Mouse (Mus musculus) B cell, adult 62 days (primary cell): ENCODE results near the gene Atp6v1f. TPM values are rescaled to one million over a fixed set of nuclear protein-coding genes. Genes with fewer than 3 reads are reported as not detected.

Source experiments
- total RNA-seq: library from RNA; stranded (reverse); gene quantifications from 4 replicates; pipeline ENCODE4 v1.2.4, GENCODE M21; 2023

Atp6v1f gene
- total RNA-seq = 195 to 211 TPM (median 201 TPM) in 4 replicates

GRCm38 (mm10) chr6:29467583-29468354, at the start of gene Atp6v1f:
Gene Atp6v1f, plus strand, starts transcription at chr6:29467718.

GRCm38 (mm10) chr6:29433038-29433803, 34.3 kb upstream of the Atp6v1f start, which contains the start of gene Flnc:
Gene Flnc, plus strand, starts transcription at chr6:29433256.

GRCm38 (mm10) chr6:29471137-29471536, 3.6 kb downstream of the Atp6v1f start, which contains the start of gene Atp6v1fnb:
Gene Atp6v1fnb, plus strand, starts transcription at chr6:29471437.

GRCm38 (mm10) chr6:29507447-29508309, 40.2 kb downstream of the Atp6v1f start, which contains the start of gene Kcp:
Gene Kcp, minus strand, starts transcription at chr6:29507952.

Other genes starting within 250 kb of the Atp6v1f start
- gene Hilpda, start 195.2 kb upstream of the Atp6v1f start, total RNA-seq = 22.2 to 28.7 TPM (median 28.1 TPM) in 4 replicates
- gene Fam71f2, start 188.1 kb upstream of the Atp6v1f start, total RNA-seq = 1.0 TPM in 1 of 4 replicates, not detected in the others
- gene Fam71f1, start 148.6 kb upstream of the Atp6v1f start, total RNA-seq = not detected in 4 replicates
- 46.3 to 53.5 TPM (median 50.1 TPM) in 4 replicates for gene Calu, start 119.6 kb upstream of the Atp6v1f start, total RNA-seq
- not detected in 4 replicates for gene Opn1sw, start 79.2 kb upstream of the Atp6v1f start, total RNA-seq
- not detected in 4 replicates for gene Ccdc136, start 71.4 kb upstream of the Atp6v1f start, total RNA-seq
- 0.06 TPM in 1 of 4 replicates, not detected in the others for gene Flnc, start 34.5 kb upstream of the Atp6v1f start, total RNA-seq
- 8.3 to 9.7 TPM (median 9.1 TPM) in 4 replicates for gene Atp6v1fnb, start 3.7 kb downstream of the Atp6v1f start, total RNA-seq
- 0.12 TPM in 1 of 4 replicates, not detected in the others for gene Kcp, start 40.2 kb downstream of the Atp6v1f start, total RNA-seq
- 239 to 270 TPM (median 247 TPM) in 4 replicates for gene Irf5, start 58.9 kb downstream of the Atp6v1f start, total RNA-seq
- 73.3 to 87.7 TPM (median 82.9 TPM) in 4 replicates for gene Tnpo3, start 142.2 kb downstream of the Atp6v1f start, total RNA-seq
- 0.76 to 1.0 TPM (median 0.89 TPM) in 4 replicates for gene Tspan33, start 226.5 kb downstream of the Atp6v1f start, total RNA-seq